Comparison of ENCODE assay signal across 9 mouse cellular contexts in genomic region chr11:61950632-61951031, GRCm38 (mm10). TPM values are rescaled to one million over a fixed set of nuclear protein-coding genes. Genes with fewer than 3 reads are reported as not detected.
DNase-seq lines count a peak whose midpoint lies in the region; ATAC-seq lines count a peak whose summit lies in the region.
"Had no signal": no experiment of that assay in that cellular context is flagged by ENCODE, and none has a peak within 500 bp of the region (broad histone marks: within the 10 kb centered on the region; RNA-seq: fewer than 3 reads in every experiment).

No protein-coding gene starts in this region.

- WGBS in midbrain, embryonic 11.5 days = 21% methylated on average over 10 of the region's 10 CpGs
- WGBS in midbrain, embryonic 16.5 days = 17% methylated on average over 10 of the region's 10 CpGs
- WGBS in limb, embryonic 11.5 days = 22% methylated on average over 10 of the region's 10 CpGs
- 20% methylated on average over 10 of the region's 10 CpGs for WGBS in neural tube, embryonic 11.5 days

- no peak overlapping the region for H3K4me3 ChIP-seq in midbrain, embryonic 11.5 days (ENCODE audit: low read depth, low read length)
- H3K4me3 ChIP-seq in midbrain, embryonic 16.5 days (ENCODE audit: low read depth, low read length) = no peak overlapping the region
- no peak overlapping the region for H3K4me3 ChIP-seq in limb, embryonic 11.5 days (ENCODE audit: low read depth, low read length)
- no peak overlapping the region for H3K4me3 ChIP-seq in neural tube, embryonic 11.5 days (ENCODE audit: low read depth, low read length)
- H3K4me3 ChIP-seq: heart, embryonic 13.5 days had no signal

- ATAC-seq in midbrain, embryonic 11.5 days (ENCODE audit: low FRiP score) = no peak
- ATAC-seq in midbrain, embryonic 16.5 days = no peak
- ATAC-seq in inflammation-experienced regulatory T-cells, adult 6 months = peak; percentile 74
- no peak for ATAC-seq in limb, embryonic 11.5 days (ENCODE audit: insufficient number of reproducible peaks, low FRiP score, low TSS enrichment, low read depth)
- no peak for ATAC-seq in neural tube, embryonic 11.5 days (ENCODE audit: insufficient read depth, low FRiP score, low TSS enrichment)

- no peak overlapping the region for H3K9ac ChIP-seq in midbrain, embryonic 11.5 days (ENCODE audit: low read length)
- H3K9ac ChIP-seq in midbrain, embryonic 16.5 days (ENCODE audit: low read depth, low read length) = no peak overlapping the region
- H3K9ac ChIP-seq in limb, embryonic 11.5 days (ENCODE audit: low read length) = no peak overlapping the region
- H3K9ac ChIP-seq in neural tube, embryonic 11.5 days (ENCODE audit: low read length) = no peak overlapping the region
- H3K9ac ChIP-seq: heart, embryonic 13.5 days had no signal

- no peaks in the 10 kb centered on the region for H3K9me3 ChIP-seq in midbrain, embryonic 11.5 days (ENCODE audit: control insufficient read depth, low read length)
- no peaks in the 10 kb centered on the region for H3K9me3 ChIP-seq in midbrain, embryonic 16.5 days (replicated peaks; ENCODE audit: control insufficient read depth, low read length, poor library complexity, severe bottlenecking)
- no peaks in the 10 kb centered on the region for H3K9me3 ChIP-seq in limb, embryonic 11.5 days (ENCODE audit: control insufficient read depth, low read length)
- no peaks in the 10 kb centered on the region for H3K9me3 ChIP-seq in neural tube, embryonic 11.5 days (ENCODE audit: control insufficient read depth, low read length)
- H3K9me3 ChIP-seq: heart, embryonic 13.5 days had no signal

- no peaks in the 10 kb centered on the region for H3K36me3 ChIP-seq in midbrain, embryonic 11.5 days (ENCODE audit: control insufficient read depth, insufficient read depth, low read length)
- no peaks in the 10 kb centered on the region for H3K36me3 ChIP-seq in midbrain, embryonic 16.5 days (ENCODE audit: control insufficient read depth, insufficient read depth, low read length)
- H3K36me3 ChIP-seq in limb, embryonic 11.5 days (ENCODE audit: control insufficient read depth, insufficient read depth, low read length) = no peaks in the 10 kb centered on the region
- no peaks in the 10 kb centered on the region for H3K36me3 ChIP-seq in neural tube, embryonic 11.5 days (ENCODE audit: control insufficient read depth, insufficient read depth, low read length)
- H3K36me3 ChIP-seq: heart, embryonic 13.5 days had no signal

- H3K4me2 ChIP-seq in midbrain, embryonic 11.5 days = no peak overlapping the region
- no peak overlapping the region for H3K4me2 ChIP-seq in midbrain, embryonic 16.5 days (ENCODE audit: low read length)
- H3K4me2 ChIP-seq in limb, embryonic 11.5 days (ENCODE audit: low read depth, severe bottlenecking) = no peak overlapping the region
- H3K4me2 ChIP-seq in neural tube, embryonic 11.5 days (ENCODE audit: low read depth) = no peak overlapping the region
- H3K4me2 ChIP-seq: heart, embryonic 13.5 days had no signal

- DNase-seq in midbrain, embryonic 11.5 days (ENCODE audit: low spot score, missing footprints) = peak; percentile 98
- DNase-seq in c-Kit-positive CD71-positive TER-119-negative erythroid progenitor cells, embryonic 14.5 days (ENCODE audit: low read depth) = peak; percentile 79
- DNase-seq in frontal cortex, adult 2 months (ENCODE audit: extremely low spot score in 1 of 2, low spot score in 1 of 2) = peak; percentile 56 to 95
- peak; percentile 93 for DNase-seq in limb, embryonic 11.5 days (ENCODE audit: low spot score)
- DNase-seq in neural tube, embryonic 11.5 days (ENCODE audit: low spot score) = peak; percentile 84
- peak; percentile 81 for DNase-seq in thymus, postnatal 0 days (ENCODE audit: low spot score)

- no peaks in the 10 kb centered on the region for H3K4me1 ChIP-seq in midbrain, embryonic 11.5 days (ENCODE audit: control insufficient read depth, insufficient read depth, low read length)
- no peaks in the 10 kb centered on the region for H3K4me1 ChIP-seq in midbrain, embryonic 16.5 days (ENCODE audit: control insufficient read depth, insufficient read depth, low read length)
- H3K4me1 ChIP-seq in limb, embryonic 11.5 days (ENCODE audit: control insufficient read depth, insufficient read depth, low read length) = no peaks in the 10 kb centered on the region
- no peaks in the 10 kb centered on the region for H3K4me1 ChIP-seq in neural tube, embryonic 11.5 days (ENCODE audit: control insufficient read depth, insufficient read depth, low read length)
- H3K4me1 ChIP-seq: heart, embryonic 13.5 days had no signal

- H3K27me3 ChIP-seq in midbrain, embryonic 11.5 days (ENCODE audit: control insufficient read depth, insufficient read depth, low read length) = no peaks in the 10 kb centered on the region
- H3K27me3 ChIP-seq in midbrain, embryonic 16.5 days (ENCODE audit: control insufficient read depth, insufficient read depth, low read depth, low read length) = no peaks in the 10 kb centered on the region
- H3K27me3 ChIP-seq in limb, embryonic 11.5 days (ENCODE audit: control insufficient read depth, insufficient read depth, low read length) = no peaks in the 10 kb centered on the region
- no peaks in the 10 kb centered on the region for H3K27me3 ChIP-seq in neural tube, embryonic 11.5 days (ENCODE audit: control insufficient read depth, insufficient read depth, low read length)
- H3K27me3 ChIP-seq: heart, embryonic 13.5 days had no signal

- no peak overlapping the region for H3K27ac ChIP-seq in midbrain, embryonic 11.5 days (ENCODE audit: low read depth, low read length)
- H3K27ac ChIP-seq in midbrain, embryonic 16.5 days (ENCODE audit: low read length) = no peak overlapping the region
- H3K27ac ChIP-seq in limb, embryonic 11.5 days (replicated peaks; ENCODE audit: low read depth, low read length) = no peak overlapping the region
- no peak overlapping the region for H3K27ac ChIP-seq in neural tube, embryonic 11.5 days (ENCODE audit: low read depth, low read length)
- H3K27ac ChIP-seq: heart, embryonic 13.5 days had no signal

RNA-seq across cellular contexts. Expression of gene Specc1, which starts 5.9 kb away (rescaled TPM):
- polyA plus RNA-seq in midbrain, embryonic 11.5 days (2014; fragmentation: Nextera tagmentation; extraction: Ambion mirVana) = 15.8 and 16.3 TPM in 2 replicates
- polyA plus RNA-seq in midbrain, embryonic 16.5 days (2015; fragmentation: Nextera tagmentation; extraction: Ambion mirVana) = 8.0 and 9.9 TPM in 2 replicates
- 30.6 and 35.0 TPM in 2 replicates for polyA plus RNA-seq in frontal cortex, adult 2 months (2012; rRNA removed)
- polyA plus RNA-seq in inflammation-experienced regulatory T-cells, adult 6 months (2017; shearing (Covaris generic)) = 1 to 10 TPM in 2 of 3 experiments, under 1 TPM in 1; 0.87 to 6.0 (median 3.3) TPM
- 17.6 and 17.8 TPM in 2 replicates for polyA plus RNA-seq in limb, embryonic 11.5 days (2014; fragmentation: Nextera tagmentation; extraction: Ambion mirVana)
- polyA plus RNA-seq in neural tube, embryonic 11.5 days (2014; fragmentation: Nextera tagmentation; extraction: Ambion mirVana) = 12.0 and 15.4 TPM in 2 replicates
- 1.7 and 2.1 TPM in 2 replicates for polyA plus RNA-seq in thymus, postnatal 0 days (2015; fragmentation: Nextera tagmentation; extraction: Ambion mirVana)

RNA-seq across cellular contexts. Expression of gene Akap10, which starts 20.6 kb away (rescaled TPM):
- 16.1 and 16.6 TPM in 2 replicates for polyA plus RNA-seq in midbrain, embryonic 11.5 days (2014; fragmentation: Nextera tagmentation; extraction: Ambion mirVana)
- 10.3 and 12.2 TPM in 2 replicates for polyA plus RNA-seq in midbrain, embryonic 16.5 days (2015; fragmentation: Nextera tagmentation; extraction: Ambion mirVana)
- polyA plus RNA-seq in frontal cortex, adult 2 months (2012; rRNA removed) = 14.0 and 16.2 TPM in 2 replicates
- 10 to 100 TPM; 20.6 to 26.9 (median 20.9) TPM for polyA plus RNA-seq in inflammation-experienced regulatory T-cells, adult 6 months (2017; shearing (Covaris generic))
- polyA plus RNA-seq in limb, embryonic 11.5 days (2014; fragmentation: Nextera tagmentation; extraction: Ambion mirVana) = 17.7 and 23.5 TPM in 2 replicates
- 16.1 and 17.7 TPM in 2 replicates for polyA plus RNA-seq in neural tube, embryonic 11.5 days (2014; fragmentation: Nextera tagmentation; extraction: Ambion mirVana)
- polyA plus RNA-seq in thymus, postnatal 0 days (2015; fragmentation: Nextera tagmentation; extraction: Ambion mirVana) = 13.0 and 17.5 TPM in 2 replicates
